Mouse (Mus musculus) T-helper 2 cell (primary cell): ENCODE results near the gene Tmem217.

Source experiments
- in situ Hi-C: fragments of 300-600 bp; cut with MboI, MseI; formaldehyde crosslinking; loops from one replicate; pipeline ENCODE4 v1.15.1; 2025; ENCODE audit warnings: high pct_unique_total_duplicates

The Tmem217 gene

DNA sequence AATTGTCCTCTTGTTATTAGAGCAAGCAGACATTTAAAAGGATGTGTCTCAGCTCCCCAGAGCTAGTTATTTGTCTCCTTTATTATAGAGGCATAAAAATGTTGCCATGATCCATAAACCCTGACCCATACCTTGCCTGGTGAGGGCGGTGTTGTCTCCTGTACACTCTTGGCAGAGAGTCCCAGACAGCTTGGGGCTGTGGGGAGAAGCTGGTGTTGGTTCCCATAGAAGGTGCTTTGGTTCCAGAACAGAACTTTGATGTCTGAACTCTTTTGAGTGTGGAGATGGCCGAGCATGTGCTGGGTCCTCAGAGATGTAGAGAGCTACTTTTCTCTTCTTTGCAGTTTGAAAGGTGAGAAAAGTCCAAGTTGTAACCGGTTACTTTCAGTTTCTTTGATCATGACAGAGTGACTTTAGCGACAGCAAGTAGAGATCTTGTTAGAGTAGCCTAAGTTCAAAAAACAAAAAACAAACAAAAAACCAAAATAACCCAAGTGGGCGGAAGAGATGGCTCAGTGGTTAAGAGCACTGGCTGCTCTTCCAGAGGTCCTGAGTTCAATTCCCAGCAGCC, at the start of gene Tmem217:
TSS of gene Tmem217 (minus strand) at position 224 of the 571 bp plus-strand sequence.
- in situ Hi-C loops: no loop called here

DNA sequence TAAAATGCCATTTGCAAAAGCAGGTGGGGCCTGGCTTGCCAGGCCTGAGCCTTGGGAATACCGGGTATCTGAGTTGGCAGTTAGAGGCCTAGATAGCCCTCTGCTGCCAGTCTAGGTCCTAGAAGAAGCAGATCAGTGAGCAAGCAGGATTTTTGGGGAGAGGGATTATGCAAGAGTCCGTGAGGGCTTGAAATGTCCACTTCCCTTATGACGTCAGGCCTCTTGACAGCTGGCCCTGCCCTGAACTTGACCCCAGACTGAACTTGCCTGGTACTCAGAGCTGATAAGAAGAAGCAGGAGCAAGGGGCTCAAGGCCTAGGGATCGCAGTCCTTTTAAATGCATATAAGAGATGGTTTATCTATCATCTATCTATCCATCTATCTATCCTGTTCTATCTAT, 49.2 kb upstream of the Tmem217 start:
- in situ Hi-C loops: no loop called here

DNA sequence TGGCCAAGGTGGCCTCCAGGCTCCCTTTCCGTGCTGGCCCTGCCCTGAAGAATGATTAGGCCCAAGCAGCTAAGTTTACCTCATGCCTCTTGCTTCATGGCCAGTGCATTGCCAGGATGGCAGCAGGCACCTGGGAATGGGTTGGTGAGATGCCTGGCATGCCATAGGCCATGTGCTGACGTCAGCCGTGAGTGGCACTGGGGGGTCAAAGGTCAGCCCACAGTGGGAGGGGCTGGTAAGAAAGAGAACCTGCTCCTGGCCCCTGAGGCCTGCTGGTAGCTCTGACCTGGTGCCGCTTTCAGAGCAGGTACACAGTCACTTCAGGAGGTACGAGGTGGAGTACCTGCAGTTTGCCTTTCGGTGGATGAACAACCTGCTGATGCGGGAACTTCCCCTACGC, 47.4 kb upstream of the Tmem217 start:
- in situ Hi-C loops: no loop called here

DNA sequence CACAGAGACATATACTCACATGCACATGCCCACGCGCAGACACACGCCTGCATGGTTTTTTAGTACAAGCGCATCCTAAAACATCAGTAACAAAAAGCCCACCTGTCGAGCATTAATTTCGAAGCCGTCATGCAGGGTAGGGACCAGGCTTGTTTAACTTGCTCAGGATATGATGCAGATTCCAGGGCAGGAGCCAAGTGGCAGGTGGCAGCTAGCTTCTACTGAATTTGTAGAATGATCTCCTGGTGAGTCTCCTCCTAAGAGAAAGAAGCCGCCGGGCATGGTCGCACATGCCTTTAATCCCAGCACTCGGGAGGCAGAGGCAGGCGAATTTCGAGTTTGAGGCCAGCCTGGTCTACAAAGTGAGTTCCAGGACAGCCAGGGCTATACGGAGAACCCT, 46.9 kb upstream of the Tmem217 start:
- in situ Hi-C loops: no loop called here

DNA sequence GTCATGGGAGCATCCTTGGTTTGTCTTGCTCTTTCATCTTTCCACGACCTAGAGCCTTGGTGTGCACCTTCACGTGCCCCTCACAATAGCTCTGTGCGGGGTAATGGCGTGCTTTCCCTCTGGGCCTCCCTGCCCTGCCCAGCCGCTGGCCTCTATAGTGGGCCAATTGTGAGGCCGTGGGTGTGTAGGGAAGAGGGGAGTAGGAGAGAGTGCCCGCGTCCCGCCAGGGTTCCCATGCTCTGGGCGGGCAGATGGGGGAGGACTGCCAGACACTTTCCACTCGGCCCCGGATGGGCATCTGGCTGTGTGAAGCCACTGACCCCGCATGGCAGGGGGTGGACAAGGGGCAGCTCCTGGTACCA, 44.6 kb upstream of the Tmem217 start:
- in situ Hi-C loops: no loop called here

DNA sequence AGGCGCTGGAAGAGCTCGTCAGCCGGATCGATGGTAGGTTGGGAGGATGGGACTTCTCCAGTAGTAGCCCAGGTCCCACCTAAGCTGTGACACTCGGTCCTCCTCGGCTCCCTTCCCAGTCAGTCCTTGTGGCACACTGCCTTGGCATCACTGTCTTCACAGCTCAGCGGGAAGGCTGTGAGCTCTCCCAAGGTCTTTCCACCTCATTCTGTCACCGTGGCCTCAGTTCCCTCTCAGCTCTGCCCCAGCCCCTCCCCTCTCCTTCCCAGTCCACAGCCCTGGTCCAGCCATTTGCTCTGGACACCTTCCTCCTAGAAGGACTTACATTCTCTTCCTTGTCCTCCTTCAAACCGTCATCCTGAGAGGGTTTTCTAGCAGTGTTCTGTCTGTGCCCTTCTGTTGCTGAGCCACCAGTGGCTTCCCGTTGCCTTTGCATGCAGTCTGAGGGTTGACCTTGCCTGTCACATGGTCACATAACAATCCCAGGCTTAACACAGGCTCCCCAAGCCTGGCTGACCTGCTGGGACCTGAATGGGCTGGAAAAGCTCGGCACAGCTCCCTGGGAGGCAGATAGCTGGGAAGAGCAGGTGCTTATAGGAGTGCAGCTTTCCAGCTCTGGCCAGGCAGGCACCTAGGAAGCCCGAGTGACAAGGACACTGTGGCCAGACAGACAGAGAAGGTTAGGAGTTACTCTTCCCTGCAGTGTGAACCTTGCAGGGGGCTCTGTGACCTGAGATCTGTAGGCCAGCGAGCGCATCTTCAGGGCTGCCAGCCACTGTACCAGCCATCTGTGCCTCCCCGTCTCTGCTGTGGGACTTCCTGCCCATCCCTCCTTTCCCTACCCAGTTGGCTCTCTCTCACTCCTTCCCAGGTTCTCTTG, 43.9 kb upstream of the Tmem217 start:
- in situ Hi-C loops: no loop called here

DNA sequence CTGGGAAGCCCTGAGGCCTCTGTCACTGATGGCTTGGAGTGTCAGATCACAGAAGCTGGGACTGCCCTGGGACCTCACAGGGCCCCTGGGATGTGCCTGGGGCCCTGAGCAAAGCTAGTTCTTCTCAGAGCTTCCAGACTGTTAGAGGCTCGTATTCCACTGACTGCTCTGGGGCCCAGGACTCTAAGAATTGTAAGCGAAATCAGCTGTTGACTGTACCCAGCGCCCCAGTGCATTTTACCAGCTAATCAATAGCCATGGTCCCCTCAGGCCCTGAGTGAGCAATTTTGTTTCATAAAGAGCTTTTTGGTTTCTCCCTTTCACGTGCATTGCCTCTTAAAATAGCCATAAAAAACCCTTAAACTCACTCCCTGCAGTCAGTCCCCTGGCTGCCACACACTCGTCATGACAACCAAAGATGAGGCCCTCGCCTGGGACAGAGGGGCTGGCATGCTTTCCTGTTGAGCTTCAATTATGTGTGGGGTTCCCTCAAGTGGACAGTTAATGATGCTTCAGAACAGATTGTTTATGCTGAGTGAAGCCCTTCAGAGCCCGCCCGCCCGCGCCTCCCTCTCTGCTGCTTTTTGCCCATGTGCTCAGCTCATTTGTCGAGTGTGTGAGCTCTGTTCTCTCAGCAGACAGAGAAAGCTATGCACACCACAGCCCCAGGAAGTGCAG, 37.2 kb upstream of the Tmem217 start:
- in situ Hi-C loops: no loop called here

DNA sequence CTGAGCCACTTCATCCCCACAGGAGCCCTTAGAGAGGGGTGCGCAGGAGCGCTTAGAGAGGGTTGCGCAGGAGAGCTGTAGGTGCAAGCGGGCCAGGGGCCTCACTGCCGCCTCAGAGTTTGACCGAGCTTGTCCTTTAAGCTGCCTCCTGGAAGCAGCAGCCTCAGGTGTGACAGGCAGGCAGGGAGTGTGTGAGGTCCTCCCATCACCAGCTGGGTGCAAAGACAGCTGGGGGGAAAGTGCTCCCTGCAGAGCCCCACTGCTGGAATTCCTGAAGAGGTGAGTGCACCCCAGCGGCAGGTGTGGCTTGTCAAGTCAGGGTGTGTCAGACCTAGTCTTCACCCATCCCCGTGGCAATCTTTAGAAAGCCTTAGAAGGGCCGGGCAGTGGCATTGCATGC, 34.7 kb upstream of the Tmem217 start:
- in situ Hi-C loops: no loop called here

DNA sequence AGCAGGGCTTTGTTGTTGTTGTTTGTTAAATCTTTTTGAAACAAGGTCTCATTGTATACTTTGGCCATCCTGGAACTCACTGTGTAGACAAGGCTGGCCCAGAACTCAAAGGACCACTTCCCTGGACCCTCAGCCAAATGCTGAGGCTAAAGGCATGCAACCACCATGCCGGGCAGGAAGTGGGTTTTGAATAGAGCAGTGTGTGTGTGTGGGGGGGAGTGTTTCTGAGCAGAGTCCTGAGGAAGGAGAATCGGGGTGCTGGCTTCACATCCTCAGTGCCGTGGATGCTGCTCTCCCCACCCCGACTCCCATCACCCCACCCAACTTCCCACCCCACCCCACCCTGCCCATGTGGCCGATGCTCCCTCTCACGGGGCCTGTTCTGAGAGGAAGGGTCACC, 33.3 kb upstream of the Tmem217 start:
- in situ Hi-C loops: no loop called here

DNA sequence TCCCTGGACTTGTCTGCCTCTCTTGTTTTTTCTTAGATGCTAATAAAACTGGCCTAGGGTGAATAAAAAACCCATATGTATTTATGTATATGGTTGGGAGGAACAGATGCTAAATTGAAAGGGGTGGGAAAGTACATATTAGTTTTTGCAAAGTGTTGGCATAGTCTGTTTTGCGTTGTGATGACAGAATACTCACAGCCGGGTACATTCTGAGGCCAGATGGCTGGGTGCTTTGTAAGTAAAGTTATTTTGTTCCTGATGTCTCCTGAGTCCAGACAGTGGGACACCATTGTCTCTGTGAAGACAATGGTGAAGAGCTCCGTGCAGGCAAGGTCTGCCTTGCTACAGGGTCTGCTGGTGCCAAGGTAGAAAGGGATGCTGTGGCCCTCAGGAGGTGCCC, 32.6 kb upstream of the Tmem217 start:
- in situ Hi-C loops: no loop called here

DNA sequence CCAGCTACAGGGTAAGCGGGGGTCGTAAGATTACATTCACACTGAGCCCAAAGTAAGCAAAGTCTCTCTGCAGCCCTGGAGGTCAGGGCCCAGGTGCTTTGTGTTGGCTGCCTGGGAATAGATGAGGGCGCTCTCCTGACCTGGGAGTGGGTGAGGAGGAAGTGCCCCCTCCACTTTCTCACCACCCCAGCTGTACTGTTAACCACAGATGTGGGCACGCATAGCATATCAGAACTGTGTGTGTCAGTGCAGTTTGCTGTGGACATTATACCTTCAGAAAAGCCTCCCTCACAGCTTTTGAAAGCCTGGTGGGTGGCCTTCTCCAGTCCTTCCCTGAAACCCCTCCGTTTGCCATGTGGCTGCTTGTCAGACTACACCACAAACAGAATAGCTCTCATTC, 32.1 kb upstream of the Tmem217 start:
- in situ Hi-C loops: no loop called here

DNA sequence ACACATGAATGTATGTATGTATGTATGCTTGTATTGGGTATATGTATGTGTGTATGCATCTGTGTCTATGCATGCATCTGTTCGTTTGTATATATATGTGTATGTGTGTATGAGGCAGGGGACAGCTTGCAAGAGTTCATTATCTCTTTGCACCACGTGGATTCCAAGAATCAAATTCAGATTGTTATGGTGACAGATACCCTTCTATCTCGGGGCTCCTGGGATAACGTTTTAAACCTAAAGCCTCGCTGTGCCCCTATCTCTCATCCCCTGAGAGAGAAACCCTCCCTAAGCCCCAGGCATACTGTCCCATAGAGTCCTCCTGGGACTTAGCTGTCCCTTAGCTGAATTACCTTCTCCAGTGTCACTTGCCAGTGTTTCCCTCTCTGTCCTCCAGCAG, 31.4 kb upstream of the Tmem217 start:
- in situ Hi-C loops: no loop called here

DNA sequence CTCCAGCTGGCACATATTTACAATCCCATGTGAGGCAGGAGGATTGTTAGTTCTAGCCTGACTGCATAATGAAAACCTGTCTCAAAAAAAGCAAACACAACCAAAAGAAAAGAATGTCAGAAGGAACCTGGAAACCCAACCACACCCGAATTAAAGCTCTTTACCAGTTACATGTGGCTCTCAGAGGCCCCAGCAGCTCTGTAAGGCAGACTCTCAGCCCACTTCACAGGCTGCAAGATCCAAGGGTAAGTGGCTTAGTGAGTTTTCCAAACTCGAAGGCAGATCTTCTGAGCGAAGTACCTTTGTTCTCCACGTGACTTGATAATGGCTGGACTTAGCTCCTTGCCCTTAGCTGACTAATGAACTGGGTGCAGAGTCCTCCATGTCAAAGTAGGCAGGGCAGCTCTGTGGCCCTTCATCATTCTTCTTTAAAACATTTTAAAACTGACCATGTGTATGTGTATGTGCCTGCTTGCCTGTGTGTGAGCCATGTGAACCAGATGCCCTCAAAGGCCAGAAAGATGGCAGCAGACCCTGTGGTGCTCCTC, 27.5 kb upstream of the Tmem217 start:
- in situ Hi-C loops: no loop called here

DNA sequence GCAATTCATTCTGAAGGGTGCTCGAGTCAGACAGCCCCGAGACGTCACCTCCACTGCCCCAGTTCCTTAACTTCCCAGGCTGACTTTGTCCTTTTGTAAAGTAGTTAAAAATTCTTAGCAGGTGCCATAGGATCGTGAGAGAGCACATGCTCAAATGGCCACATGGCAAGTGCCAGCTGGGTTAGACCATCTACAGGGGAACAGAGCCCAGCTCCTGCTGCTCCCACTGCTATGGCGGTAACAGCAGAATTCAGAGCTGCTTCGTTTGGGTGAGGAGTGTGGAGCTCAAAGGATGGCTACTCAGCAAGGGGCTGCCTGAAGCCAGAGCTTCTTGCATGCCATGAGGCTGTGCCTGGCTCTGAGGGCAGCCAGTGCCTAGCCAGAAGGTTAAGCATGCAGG, 17.6 kb upstream of the Tmem217 start:
- in situ Hi-C loops: no loop called here

DNA sequence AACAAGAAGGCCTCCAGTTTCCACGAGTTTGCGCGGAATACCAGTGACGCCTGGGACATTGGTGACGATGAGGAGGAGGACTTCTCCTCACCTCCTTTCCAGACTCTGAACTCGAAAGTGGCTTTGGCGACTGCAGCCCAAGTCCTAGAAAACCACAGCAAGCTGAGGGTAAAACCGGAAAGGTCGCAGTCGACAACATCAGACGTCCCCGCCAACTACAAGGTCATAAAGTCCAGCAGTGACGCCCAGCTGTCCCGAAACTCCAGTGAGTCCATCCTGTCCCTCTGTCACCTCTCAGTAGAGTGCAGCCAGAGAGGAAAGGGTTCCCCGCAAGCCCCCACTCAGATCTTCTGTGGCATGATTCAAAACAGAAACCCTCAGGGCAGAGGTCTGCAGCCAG, 16.2 kb upstream of the Tmem217 start:
- in situ Hi-C loops: no loop called here

DNA sequence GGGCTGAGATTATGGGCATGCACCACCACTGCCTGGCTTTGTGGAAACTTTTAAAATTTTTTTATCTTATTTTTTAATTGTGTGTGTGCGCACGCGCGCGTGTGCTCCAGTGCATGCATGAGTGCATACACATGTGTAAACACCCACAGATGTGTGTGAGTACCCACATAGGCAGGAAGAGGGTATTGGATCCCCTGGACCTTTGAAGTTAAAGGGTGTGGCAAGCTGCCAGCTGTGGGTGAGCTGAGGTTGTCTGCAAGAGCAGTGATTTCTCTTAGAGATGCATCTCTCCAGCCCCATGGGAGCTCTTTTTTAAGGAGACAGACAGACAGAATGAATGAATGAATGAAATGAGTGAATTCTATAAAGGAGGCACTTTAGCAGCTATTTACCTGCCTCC, 13.3 kb upstream of the Tmem217 start:
- in situ Hi-C loops: no loop called here

DNA sequence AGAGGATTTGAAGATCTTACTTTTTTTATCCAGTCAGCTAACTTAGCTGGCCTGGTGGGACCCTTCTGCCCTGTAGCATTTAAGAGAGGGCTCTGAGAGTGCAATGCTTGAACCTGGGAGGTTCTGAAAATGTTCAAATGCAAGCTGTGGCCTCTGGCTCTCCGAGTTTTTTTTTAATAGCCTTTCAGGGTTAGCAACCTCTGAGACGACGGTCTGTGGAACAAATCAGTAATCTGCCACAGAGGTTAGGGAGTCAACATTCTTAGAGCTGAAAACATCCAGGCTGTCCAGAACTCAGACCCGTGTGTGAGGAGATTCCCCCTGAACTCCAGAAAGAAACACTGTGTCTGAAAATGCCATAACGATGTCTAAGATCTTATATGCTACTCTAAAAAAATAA, 6.3 kb upstream of the Tmem217 start:
- in situ Hi-C loops: loop anchor here (5.0 kb wide), 1 partner anchor 84 kb away; no protein-coding TSS in a partner anchor

DNA sequence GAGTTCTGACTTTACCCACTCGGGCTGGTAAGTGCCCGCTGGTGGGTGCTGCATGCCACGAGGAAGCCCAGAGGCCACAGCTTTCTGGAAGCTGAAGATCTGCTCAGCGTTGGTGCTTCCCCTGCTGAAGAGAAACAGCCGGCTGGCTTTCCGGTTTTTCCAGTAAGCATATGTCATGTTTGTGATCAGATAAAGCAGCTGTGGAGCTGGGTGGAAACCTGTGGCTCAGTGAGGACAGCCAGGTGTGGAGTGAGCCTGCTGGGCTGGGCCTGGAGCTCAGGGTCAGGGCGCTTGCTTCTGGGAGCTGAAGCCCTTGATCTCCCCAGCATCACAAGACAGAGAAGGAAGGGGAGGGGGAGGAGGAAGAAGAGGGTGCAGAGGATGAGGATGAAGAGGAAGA, 4.7 kb upstream of the Tmem217 start:
- in situ Hi-C loops: loop anchor here (5.0 kb wide), 1 partner anchor 85 kb away; no protein-coding TSS in a partner anchor

DNA sequence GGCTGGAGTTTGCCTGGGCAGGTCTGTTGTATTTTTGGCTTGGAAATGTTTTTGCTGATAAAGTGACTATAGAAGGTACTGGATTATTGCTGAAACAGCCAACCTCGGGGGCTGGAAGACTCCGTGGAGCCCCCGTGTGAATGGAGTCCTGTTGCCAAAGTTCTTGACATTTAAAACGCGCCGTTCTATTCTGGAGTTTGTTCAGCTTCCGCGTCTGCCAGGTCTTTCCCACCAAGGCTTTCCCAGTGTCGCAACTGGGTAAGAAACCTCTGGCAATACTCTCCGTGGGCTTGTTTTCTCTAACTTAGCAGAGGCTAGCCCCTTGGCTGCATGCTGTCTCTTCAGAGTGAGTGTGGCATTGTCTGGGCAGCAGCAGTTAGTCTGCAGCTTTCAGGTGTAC, 4.3 kb upstream of the Tmem217 start:
- in situ Hi-C loops: loop anchor here (5.0 kb wide), 1 partner anchor 86 kb away; no protein-coding TSS in a partner anchor

DNA sequence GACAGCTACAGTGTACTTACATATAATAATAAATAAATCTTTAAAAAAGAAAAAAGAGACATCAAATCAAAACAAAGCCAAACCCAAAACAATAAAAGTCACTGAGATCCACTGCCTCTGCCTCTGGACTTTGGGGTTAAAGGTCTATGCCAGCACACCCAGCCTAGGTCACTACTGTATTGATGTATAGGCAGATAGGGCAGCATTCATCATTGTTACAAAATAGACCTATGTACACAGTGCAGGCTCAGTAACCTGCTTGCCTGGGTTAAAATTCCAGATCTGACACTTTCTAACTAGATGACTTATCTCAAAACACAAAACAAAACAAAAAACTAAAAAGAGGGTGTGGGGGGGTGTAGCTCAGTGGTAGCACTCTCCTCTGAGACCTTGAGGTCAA, 2.0 kb upstream of the Tmem217 start:
- in situ Hi-C loops: no loop called here

DNA sequence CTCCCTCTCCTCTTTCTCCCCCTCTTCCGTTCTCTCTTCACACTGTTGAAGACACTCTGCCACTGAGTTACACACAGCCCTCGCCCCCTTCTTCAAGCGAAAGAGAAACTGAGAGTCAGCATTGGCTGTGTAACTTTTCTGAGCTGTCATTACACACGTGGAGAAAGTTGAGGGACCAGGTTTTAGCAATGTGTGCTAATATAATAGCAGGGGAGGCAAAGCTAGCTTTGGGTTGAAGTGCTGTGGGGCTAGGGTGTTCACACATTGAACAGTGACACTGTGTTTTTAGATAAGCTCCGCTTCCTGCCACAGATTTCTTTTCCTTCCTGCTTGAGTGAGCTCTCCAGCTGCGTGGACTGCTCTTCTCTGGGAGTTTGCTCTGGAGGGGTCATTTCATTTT, 1.2 kb downstream of the Tmem217 start:
- in situ Hi-C loops: no loop called here
